Comparison of ENCODE assay signal across 9 mouse cellular contexts in the genomic region with DNA sequence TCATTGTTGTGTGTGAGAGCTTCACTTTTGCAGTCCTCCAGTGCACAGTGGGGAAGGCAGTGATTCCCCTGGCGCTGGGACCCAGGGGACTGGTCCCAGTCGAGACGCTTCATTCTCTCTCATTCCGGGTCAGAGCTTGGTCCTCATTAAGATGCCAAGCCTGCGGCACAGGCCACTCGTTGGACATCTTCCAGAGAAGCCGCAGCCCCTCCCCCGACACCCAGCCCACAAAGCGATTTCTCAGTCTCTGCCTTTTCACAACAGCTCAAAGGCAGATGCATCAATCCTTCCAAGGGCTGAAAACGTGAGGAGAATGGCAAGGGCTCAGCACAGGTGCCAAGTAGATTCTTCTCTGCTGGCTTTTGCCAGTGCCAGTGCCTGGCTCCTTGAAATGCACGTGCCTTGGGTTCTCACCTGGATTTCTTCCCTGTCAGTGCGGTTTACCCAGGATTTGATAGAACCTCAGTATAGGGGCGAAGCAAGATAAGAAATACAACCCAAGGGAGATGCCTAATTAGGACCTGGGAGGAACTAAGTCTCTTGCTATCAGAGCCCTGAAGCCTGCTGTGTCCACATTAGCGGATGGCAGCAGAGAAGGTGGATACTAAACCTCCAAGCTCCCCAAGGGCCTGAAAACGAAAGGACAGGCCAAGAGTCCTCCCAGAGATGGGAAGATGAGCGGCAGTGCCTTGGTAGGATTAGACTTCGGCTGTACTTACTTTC.
DNase-seq lines count a peak whose midpoint lies in the region; ATAC-seq and TF ChIP-seq lines count a peak whose summit lies in the region.
"Had no signal": no experiment of that assay in that cellular context is flagged by ENCODE, and none has a peak within 500 bp of the region (broad histone marks: within the 10 kb centered on the region; RNA-seq: fewer than 3 reads in every experiment).

No protein-coding gene starts in this region.

- DNase-seq in Muller cell, postnatal 12 days (ENCODE audit: inconsistent ontology term) = peak; percentile 97
- peak; percentile 56 to 58 for DNase-seq in cerebellum, adult 2 months
- DNase-seq in forebrain, postnatal 0 days = peak; percentile 76
- DNase-seq in left cerebral cortex, adult 18-20 months (ENCODE audit: low spot score in 2 of 2) = peak; percentile 13 to 14
- peak; percentile 25 for DNase-seq in right cerebral cortex, adult 18-20 months
- no peak for DNase-seq in heart, postnatal 25 days (ENCODE audit: low spot score)

- no peak overlapping the region for H3K4me3 ChIP-seq in cerebellum, adult 2 months (replicated peaks; ENCODE audit: insufficient read depth, low read depth, low read length)
- no peak overlapping the region for H3K4me3 ChIP-seq in forebrain, postnatal 0 days (ENCODE audit: low read depth, low read length)
- H3K4me3 ChIP-seq: limb, embryonic 13.5 days had no signal

- H3K27me3 ChIP-seq in cerebellum, adult 2 months (ENCODE audit: control insufficient read depth, insufficient read depth, low read length) = no peaks in the 10 kb centered on the region
- H3K27me3 ChIP-seq in forebrain, postnatal 0 days (ENCODE audit: insufficient read depth, low read length) = no peaks in the 10 kb centered on the region
- H3K27me3 ChIP-seq: limb, embryonic 13.5 days had no signal

- no peak overlapping the region for H3K9ac ChIP-seq in forebrain, postnatal 0 days
- H3K9ac ChIP-seq: limb, embryonic 13.5 days had no signal

- intact Hi-C loops in heart, postnatal 25 days (cut with DNase I) = no loop called here

- no peak overlapping the region for H3K27ac ChIP-seq in cerebellum, adult 2 months (ENCODE audit: insufficient read depth, low read length)
- H3K27ac ChIP-seq in forebrain, postnatal 0 days (ENCODE audit: low read depth, low read length) = no peak overlapping the region
- H3K27ac ChIP-seq: limb, embryonic 13.5 days had no signal

- peaks cover 3% of the 10 kb centered on the region; the same call in 1 of the 2 replicates for H3K36me3 ChIP-seq in forebrain, postnatal 0 days (ENCODE audit: insufficient read depth)
- H3K36me3 ChIP-seq: limb, embryonic 13.5 days had no signal

- 0 out of 2 replicates have a peak overlapping the region, but pooled peaks have one; percentile 1 for H3K4me2 ChIP-seq in forebrain, postnatal 0 days (ENCODE audit: low read depth)
- H3K4me2 ChIP-seq: limb, embryonic 13.5 days had no signal

- WGBS in cerebellum, adult 2 months = 28% methylated on average over 17 of the region's 17 CpGs
- 20% methylated on average over 17 of the region's 17 CpGs for WGBS in forebrain, postnatal 0 days

- TF ChIP-seq CTCF in cerebellum, adult 2 months (IDR thresholded peaks at IDR 0.05; ENCODE audit: borderline replicate concordance, insufficient read depth, low read depth, low read length) = no peak
- no peak for TF ChIP-seq CTCF in forebrain, postnatal 0 days (IDR thresholded peaks at IDR 0.05; ENCODE audit: low read depth)

- H3K4me1 ChIP-seq in cerebellum, adult 2 months (ENCODE audit: control insufficient read depth, insufficient read depth, low read length) = peaks cover 5% of the 10 kb centered on the region
- no peaks in the 10 kb centered on the region for H3K4me1 ChIP-seq in forebrain, postnatal 0 days (ENCODE audit: insufficient read depth)
- H3K4me1 ChIP-seq: limb, embryonic 13.5 days had no signal

- ATAC-seq in forebrain, postnatal 0 days = peak; percentile 92
- ATAC-seq in monocyte, adult 5-6 weeks (replicated peaks; ENCODE audit: insufficient number of reproducible peaks, low FRiP score, low TSS enrichment, poor library complexity, severe bottlenecking) = no peak
- ATAC-seq in inflammation-experienced regulatory T-cells, adult 6 months = no peak

- no peaks in the 10 kb centered on the region for H3K9me3 ChIP-seq in forebrain, postnatal 0 days (ENCODE audit: low read length)
- H3K9me3 ChIP-seq: limb, embryonic 13.5 days had no signal

- no peak for TF ChIP-seq POLR2A in cerebellum, adult 2 months (IDR thresholded peaks at IDR 0.05; ENCODE audit: borderline replicate concordance, insufficient read depth, low read length)
